Mouse (Mus musculus) CD8-positive naive resting alpha-beta T cell, adult 2 months (primary cell): ENCODE measurements around the gene Mybpc2.

Experiments
- DNase-seq, 2 experiments: peaks; one replicate each; pipeline ENCODE4 v3.0.0; 2022; ENCODE audit warnings: low read depth in 2 of 2, low spot score in 2 of 2

Gene Mybpc2

DNA sequence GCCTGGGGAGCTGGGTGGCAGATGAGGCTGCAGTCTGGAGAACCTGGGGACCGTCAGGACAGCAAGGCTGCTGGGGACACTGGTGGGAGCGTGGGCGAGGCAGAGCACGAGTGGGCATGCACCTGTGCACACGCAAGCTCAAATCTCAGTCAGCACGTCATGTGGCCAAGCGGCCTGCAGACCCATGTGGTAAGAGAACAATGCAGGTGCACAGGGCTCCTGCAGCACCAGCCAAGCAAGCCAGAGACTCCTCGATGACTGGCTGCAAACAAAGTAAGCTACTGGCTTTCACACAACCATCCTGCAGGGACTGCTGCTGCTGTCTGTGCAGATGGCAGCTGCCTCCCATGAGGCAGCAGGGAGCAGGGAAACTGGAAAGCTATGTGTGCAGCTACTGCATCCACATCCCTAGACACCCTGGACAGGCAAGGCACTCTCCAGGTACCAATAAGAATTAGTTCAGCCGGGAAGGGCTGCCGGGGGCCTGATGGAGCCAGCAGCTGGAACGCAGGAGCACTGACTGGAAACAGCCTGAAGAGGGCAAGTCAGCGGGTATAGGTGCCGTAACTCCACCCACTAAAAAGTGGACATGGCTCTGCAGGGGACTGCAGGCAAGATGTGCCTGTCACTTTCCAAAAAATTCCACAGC lies 37.4 kb downstream of the Mybpc2 start:
- no peak for DNase-seq

GRCm38 (mm10) chr7:44485572-44486195 lies 38.8 kb downstream of the Mybpc2 start:
- DNase-seq, result no peak

- DNase-seq, result peak; percentile 48 to 67
Observed at GRCm38 (mm10) chr7:44484841-44485571, 39.5 kb downstream of the Mybpc2 start.

DNA sequence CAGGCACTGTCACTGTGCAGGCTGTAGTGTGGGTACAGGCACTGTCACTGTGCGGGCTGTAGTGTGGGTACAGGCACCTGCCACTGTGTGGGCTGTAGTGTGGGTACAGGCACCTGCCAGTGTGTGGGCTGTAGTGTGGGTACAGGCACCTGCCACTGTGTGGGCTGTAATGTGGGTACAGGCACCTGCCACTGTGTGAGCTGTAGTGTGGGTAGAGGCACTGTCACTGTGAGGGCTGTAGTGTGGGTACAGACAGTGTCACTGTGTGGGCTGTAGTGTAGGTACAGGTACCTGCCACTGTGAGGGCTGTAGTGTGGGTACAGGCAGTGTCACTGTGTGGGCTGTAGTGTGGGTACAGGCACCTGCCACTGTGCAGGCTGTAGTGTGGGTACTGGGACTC lies 40.3 kb downstream of the Mybpc2 start:
- DNase-seq, result no peak

- DNase-seq, result no peak
Observed at GRCm38 (mm10) chr7:44482836-44483435, 41.5 kb downstream of the Mybpc2 start.

- DNase-seq, result no peak
Observed at GRCm38 (mm10) chr7:44475046-44475614, 49.3 kb downstream of the Mybpc2 start.

GRCm38 (mm10) chr7:44474419-44474818 lies 50.0 kb downstream of the Mybpc2 start:
- no peak for DNase-seq

GRCm38 (mm10) chr7:44472961-44473646 lies 51.4 kb downstream of the Mybpc2 start:
- DNase-seq, result no peak

DNA sequence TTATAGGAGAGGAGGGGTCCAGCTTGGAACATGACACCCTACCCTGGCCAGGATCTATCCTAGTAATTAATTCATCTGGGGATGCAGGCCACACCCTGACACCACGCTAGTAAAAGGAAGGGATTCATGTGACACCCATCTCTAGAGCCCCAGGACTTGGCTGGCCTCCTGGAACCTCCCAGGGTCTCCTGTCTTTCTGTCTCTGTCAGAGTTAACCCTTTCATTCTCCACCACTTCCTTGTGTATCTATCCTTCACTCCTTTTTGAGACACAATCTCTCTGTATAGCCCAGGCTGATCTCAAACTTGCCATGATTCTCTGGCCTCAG lies 51.9 kb downstream of the Mybpc2 start:
- no peak for DNase-seq

GRCm38 (mm10) chr7:44471880-44472557 lies 52.4 kb downstream of the Mybpc2 start:
- DNase-seq, result no peak

DNA sequence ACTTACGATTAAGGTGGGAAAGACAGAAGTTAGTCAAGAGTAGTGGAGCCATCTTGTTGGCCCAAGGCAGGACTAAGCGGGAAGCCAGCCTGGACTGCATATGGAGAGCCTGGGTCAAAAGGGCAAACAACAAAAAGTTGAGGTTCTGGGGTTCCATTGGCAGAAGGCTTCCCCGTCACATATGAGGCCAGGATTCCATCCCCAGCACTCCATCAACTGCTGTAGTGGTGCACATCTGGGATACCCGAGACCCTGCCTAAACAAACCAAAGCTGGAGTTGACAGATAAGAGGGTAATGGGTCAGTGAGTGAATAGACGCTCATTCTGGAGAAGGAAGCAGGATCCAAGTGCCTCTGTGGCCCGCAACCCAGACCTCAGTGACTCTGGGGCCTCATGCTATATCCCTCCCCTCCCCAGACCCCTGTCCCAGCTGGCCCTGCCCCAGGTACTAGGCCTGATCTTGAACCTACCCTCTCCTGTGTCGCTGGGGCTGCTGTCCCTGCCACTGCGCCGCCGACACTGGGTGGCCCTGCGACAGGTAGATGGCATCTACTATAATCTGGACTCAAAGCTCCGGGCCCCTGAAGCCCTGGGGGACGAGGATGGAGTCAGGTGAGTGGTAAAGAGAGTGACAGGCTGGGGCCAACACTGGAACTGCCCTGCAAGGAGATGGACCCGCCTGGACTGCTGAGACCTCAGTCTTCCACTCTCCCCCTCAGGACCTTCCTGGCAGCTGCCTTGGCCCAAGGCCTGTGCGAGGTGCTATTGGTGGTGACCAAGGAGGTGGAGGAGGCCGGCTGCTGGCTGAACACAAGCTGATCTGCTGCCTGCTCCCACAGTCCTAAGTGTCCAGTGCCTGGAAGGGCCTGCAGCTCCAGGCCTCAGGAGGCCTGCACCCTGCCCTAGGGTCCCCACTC lies 53.5 kb downstream of the Mybpc2 start:
- DNase-seq, result no peak

DNA sequence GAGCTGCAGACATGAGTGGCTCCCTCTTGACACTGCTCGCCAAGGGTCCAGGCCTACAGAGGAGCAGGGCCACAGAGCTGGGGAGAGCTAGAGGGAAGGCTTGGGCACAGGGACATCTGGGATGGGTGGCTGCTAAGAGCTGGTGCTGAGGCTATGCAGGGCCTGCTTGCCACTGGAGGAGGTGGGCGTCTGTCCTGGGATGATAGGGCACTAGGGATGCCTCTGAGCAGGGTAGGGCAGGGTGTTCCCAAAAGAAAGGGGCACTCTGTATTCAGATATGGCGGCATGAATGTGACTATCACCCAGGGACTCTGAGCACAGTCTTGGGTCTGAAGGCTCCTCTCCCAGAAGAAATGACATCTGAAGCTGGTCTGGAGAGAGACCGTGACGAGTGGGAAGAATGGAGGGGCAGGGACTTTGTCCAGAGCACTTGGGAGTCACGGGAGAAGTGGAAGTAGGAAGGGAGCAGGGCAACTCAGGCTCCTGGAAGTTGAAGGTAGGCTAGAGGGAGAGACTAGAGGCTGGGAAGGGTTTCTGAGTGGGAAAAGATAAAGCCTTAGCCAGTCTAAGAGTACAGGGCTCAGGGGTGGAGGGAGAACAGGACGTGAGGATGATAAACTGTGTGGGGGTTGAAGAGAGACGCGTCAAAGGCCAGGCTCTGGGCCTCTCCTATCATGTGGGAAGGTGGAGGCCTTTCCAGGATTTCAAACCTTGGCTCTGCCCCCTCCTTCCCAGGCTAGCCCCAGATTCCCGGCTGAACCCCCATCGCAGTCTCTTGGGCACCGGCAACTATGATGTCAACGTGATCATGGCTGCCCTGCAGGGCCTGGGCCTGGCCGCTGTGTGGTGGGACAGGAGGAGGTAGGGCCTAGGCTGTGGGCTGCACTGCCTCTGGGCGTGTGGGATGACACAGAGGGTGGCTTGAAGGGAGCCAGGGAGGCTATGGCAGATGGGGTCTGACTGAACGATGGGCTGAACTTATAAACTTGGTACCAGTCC lies 54.5 kb downstream of the Mybpc2 start:
- no peak for DNase-seq

DNA sequence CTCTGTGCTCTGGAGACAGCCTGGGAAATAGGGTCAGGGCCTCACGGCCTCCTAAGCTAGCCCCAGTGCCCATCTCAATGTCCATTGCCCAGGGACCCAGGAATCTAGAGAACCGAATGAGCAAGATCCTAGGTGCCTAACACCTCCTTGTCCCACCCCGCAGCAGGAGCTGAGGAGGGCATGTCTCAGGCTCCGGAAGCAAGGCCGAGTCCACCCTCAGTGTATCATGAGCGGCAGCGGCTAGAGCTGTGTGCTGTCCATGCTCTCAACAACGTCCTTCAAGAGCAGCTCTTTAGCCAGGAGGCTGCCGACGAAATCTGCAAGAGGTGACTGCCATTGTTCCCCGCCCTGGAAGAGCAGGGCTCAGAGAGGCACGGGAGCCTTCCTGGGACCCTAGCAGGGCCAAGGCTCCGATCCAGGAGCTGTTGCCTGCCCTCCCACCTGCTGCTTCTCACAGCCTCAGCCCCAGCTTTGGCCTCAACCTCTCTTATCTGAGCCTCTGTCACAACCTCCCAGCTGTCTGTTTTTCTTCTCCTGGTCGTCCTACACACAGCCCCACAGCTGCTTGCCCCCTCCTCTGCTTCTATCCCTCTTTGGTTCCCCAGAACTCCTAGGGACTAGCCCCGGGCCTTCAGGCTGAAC lies 55.7 kb downstream of the Mybpc2 start:
- DNase-seq, result no peak

DNA sequence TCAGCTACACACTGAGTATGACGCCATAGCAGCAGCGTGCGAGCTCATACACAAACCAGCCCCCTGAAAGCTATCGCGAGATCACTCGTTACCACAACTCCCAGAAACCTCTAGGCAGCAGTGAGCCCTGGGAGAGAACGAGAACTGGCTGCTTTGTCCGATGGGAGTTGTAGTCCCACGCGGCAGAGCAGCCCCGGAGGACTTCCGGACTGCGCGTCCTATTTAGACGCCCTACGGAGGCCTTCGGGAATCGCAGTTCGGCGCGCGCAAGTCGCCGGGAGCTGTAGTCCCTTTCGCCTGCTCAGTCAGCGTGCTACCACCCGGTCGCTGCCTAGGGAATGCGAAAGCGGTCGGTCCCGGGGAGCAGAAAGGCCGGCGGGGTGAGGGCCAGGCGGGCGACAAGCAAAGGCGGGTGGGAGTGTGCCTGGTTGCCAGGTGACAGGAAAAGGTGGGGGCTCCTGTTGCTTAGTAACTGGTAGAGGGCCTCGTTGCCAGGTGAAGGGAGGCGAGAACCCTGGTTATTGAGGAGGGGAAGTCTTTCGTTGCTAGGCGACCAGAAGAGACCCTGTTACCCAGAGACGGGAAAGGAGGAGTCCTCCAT lies 56.5 kb downstream of the Mybpc2 start, which contains the start of gene Josd2:
Gene Josd2 (plus strand): TSS at position 170 of the 601 bp plus-strand sequence.
- peak; percentile 82 to 89 for DNase-seq

GRCm38 (mm10) chr7:44466888-44467311 lies 57.6 kb downstream of the Mybpc2 start:
- DNase-seq, result no peak

DNA sequence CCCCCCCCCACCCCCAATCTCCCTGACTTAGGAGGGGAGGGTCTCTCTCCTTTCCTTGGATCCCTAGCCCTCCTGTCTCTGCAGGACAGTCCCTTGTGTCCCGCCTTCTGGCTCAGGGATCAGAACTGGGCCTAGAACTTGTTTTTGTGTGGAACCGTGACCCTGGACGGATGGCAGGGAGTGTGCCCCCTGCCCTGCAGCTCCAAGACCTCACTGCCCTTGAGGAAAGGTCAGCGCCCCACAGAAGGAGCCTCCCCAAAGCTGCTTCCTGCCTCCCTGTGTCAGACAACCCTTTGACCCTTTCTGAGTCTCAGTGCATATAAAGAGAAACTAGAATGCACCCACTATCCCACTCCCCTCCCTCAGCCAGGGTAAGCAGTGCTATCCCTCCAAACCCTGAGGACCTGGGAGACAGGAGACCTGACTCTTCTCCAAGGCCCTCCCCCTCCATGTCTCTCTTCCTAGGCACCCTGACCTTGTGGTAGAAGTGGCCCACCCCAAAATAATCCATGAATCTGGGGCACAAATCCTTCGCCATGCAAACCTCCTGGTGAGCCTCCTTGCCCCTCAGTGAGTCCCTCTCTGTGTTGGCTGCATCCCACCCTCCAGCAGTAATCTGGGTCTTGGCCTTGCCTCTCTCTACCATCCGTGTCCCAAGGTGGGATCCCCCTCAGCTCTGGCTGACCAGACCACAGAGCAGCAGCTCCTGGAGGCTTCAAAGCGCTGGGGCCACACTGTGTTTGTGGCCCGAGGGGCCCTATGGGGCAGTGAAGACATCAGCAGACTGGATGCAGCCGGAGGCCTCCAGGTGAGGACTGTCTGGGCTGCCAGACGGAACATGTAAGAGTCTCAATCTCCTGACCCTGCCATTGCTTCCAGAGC lies 58.2 kb downstream of the Mybpc2 start:
- no peak for DNase-seq
